Mouse (Mus musculus): ENCODE measurements at regions not wholly inside any gene's neighbourhood (a gene's known extent, or its start where the extent isn't known, plus 50 kb on each side); places are given as distances from the start of the nearest gene placed in this dataset.

- DNase-seq (ENCODE audit: low read depth, low spot score), result no peak
Measured at GRCm38 (mm10) chr2:147702330-147703063, 340.8 kb downstream of the Pax1 start.

GRCm38 (mm10) chr2:147699524-147700081, 337.9 kb downstream of the Pax1 start:
- DNase-seq (ENCODE audit: low read depth, low spot score), result no peak

- no peak for DNase-seq (ENCODE audit: low read depth, low spot score)
Measured at GRCm38 (mm10) chr2:147691896-147692295, 330.2 kb downstream of the Pax1 start.

GRCm38 (mm10) chr2:147690506-147691208, 328.9 kb downstream of the Pax1 start:
- DNase-seq (ENCODE audit: low read depth, low spot score), result no peak

- no peak for DNase-seq (ENCODE audit: low read depth, low spot score)
Measured at GRCm38 (mm10) chr2:147688742-147689141, 327.0 kb downstream of the Pax1 start.

GRCm38 (mm10) chr2:147656667-147657066, 294.9 kb downstream of the Pax1 start:
- no peak for DNase-seq (ENCODE audit: low read depth, low spot score)

- no peak for DNase-seq (ENCODE audit: low read depth, low spot score)
Measured at GRCm38 (mm10) chr2:147650229-147650628, 288.5 kb downstream of the Pax1 start.

GRCm38 (mm10) chr2:147647972-147648371, 286.2 kb downstream of the Pax1 start:
- no peak for DNase-seq (ENCODE audit: low read depth, low spot score)

GRCm38 (mm10) chr2:147647506-147647905, 285.8 kb downstream of the Pax1 start:
- DNase-seq (ENCODE audit: low read depth, low spot score), result no peak

- DNase-seq (ENCODE audit: low read depth, low spot score), result no peak
Measured at GRCm38 (mm10) chr2:147637882-147638281, 276.2 kb downstream of the Pax1 start.

GRCm38 (mm10) chr2:147632737-147633136, 271.0 kb downstream of the Pax1 start:
- no peak for DNase-seq (ENCODE audit: low read depth, low spot score)

- no peak for DNase-seq (ENCODE audit: low read depth, low spot score)
Measured at GRCm38 (mm10) chr2:147629716-147630115, 268.0 kb downstream of the Pax1 start.

GRCm38 (mm10) chr2:147627096-147627495, 265.4 kb downstream of the Pax1 start:
- DNase-seq (ENCODE audit: low read depth, low spot score), result no peak

GRCm38 (mm10) chr2:147623116-147623515, 261.4 kb downstream of the Pax1 start:
- no peak for DNase-seq (ENCODE audit: low read depth, low spot score)

GRCm38 (mm10) chr2:147617849-147618248, 256.1 kb downstream of the Pax1 start:
- no peak for DNase-seq (ENCODE audit: low read depth, low spot score)

GRCm38 (mm10) chr2:147610343-147610742, 248.6 kb downstream of the Pax1 start:
- no peak for DNase-seq (ENCODE audit: low read depth, low spot score)

GRCm38 (mm10) chr2:147601639-147602038, 239.9 kb downstream of the Pax1 start:
- DNase-seq (ENCODE audit: low read depth, low spot score), result no peak

GRCm38 (mm10) chr2:147572413-147572812, 210.7 kb downstream of the Pax1 start:
- DNase-seq (ENCODE audit: low read depth, low spot score), result no peak

GRCm38 (mm10) chr2:147561220-147561619, 199.5 kb downstream of the Pax1 start:
- DNase-seq (ENCODE audit: low read depth, low spot score), result no peak

- DNase-seq (ENCODE audit: low read depth, low spot score), result no peak
Measured at GRCm38 (mm10) chr2:147560426-147561155, 198.9 kb downstream of the Pax1 start.

- no peak for DNase-seq (ENCODE audit: low read depth, low spot score)
Measured at GRCm38 (mm10) chr2:147529161-147529560, 167.4 kb downstream of the Pax1 start.

- DNase-seq (ENCODE audit: low read depth, low spot score), result no peak
Measured at GRCm38 (mm10) chr2:147515436-147515835, 153.7 kb downstream of the Pax1 start.
